ENCODE assay signal across 9 mouse cellular contexts in the genomic region with DNA sequence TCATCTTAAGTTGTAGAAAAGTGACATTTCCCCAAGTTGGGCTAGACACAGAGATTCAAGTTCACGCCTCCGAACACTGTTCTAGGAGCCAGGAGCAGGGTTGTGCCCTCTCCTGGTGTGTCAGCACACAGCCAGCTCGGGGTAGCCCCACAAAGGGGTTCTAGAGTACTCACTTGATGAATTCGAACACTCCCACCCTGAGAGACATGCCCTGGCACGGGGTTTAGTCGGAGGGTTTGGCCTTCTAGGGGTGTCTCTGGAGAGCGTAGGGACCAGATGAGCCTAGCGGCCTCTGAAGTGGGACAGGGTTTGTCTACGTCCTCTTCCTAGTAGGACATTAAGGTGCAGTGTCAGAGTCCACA. TPM values are rescaled to one million over a fixed set of nuclear protein-coding genes. Genes with fewer than 3 reads are reported as not detected.
A peak's percentile ranks its signal among the peaks of the same experiment; 100 is the strongest.
DNase-seq lines count a peak whose midpoint lies in the region; ATAC-seq and TF ChIP-seq lines count a peak whose summit lies in the region.
"Had no signal": no experiment of that assay in that cellular context is flagged by ENCODE, and none has a peak within 500 bp of the region (broad histone marks: within the 10 kb centered on the region; RNA-seq: fewer than 3 reads in every experiment).

No protein-coding gene starts in this region.

- 76% methylated on average over 9 of the region's 9 CpGs for whole genome bisulfite sequencing in midbrain, embryonic 13.5 days
- WGBS in midbrain, embryonic 10.5 days = 85% methylated on average over 9 of the region's 9 CpGs
- WGBS in forebrain, embryonic 15.5 days = 79% methylated on average over 9 of the region's 9 CpGs
- 78% methylated on average over 9 of the region's 9 CpGs for WGBS in limb, embryonic 14.5 days

- no peak for TF ChIP-seq POLR2A in limb, embryonic 14.5 days (IDR thresholded peaks at IDR 0.05; ENCODE audit: borderline replicate concordance, extremely low read depth, insufficient read depth, insufficient read length)

- ATAC-seq in midbrain, embryonic 13.5 days = peak; percentile 82
- peak; percentile 72 for ATAC-seq in forebrain, embryonic 15.5 days (replicated peaks)
- ATAC-seq in limb, embryonic 14.5 days (ENCODE audit: low FRiP score, low read depth) = peak; percentile 31; the same call in 1 of the 2 replicates

- H3K27ac ChIP-seq in midbrain, embryonic 13.5 days = peak overlapping the region; percentile 72
- H3K27ac ChIP-seq in midbrain, embryonic 10.5 days (replicated peaks) = no peak overlapping the region; the same call in 1 of the 2 replicates
- H3K27ac ChIP-seq in forebrain, embryonic 15.5 days (replicated peaks) = peak overlapping the region; percentile 64
- H3K27ac ChIP-seq in limb, embryonic 14.5 days (replicated peaks; ENCODE audit: low read depth, low read length) = no peak overlapping the region; the same call in 1 of the 2 replicates
- H3K27ac ChIP-seq: kidney, embryonic 15.5 days had no signal

- no peak overlapping the region for H3K4me3 ChIP-seq in midbrain, embryonic 13.5 days (replicated peaks)
- H3K4me3 ChIP-seq in midbrain, embryonic 10.5 days = no peak overlapping the region
- no peak overlapping the region for H3K4me3 ChIP-seq in forebrain, embryonic 15.5 days
- H3K4me3 ChIP-seq in limb, embryonic 14.5 days (replicated peaks; ENCODE audit: low read length) = no peak overlapping the region
- H3K4me3 ChIP-seq: kidney, embryonic 15.5 days had no signal

- no peak overlapping the region for H3K4me2 ChIP-seq in midbrain, embryonic 13.5 days (replicated peaks)
- H3K4me2 ChIP-seq in forebrain, embryonic 15.5 days (replicated peaks) = no peak overlapping the region
- no peak overlapping the region for H3K4me2 ChIP-seq in limb, embryonic 14.5 days (replicated peaks; ENCODE audit: low read depth, low read length, severe bottlenecking)
- H3K4me2 ChIP-seq: kidney, embryonic 15.5 days had no signal

- H3K27me3 ChIP-seq in midbrain, embryonic 13.5 days = no peaks in the 10 kb centered on the region
- no peaks in the 10 kb centered on the region for H3K27me3 ChIP-seq in midbrain, embryonic 10.5 days (ENCODE audit: low read depth, poor library complexity, severe bottlenecking)
- no peaks in the 10 kb centered on the region for H3K27me3 ChIP-seq in forebrain, embryonic 15.5 days
- no peaks in the 10 kb centered on the region for H3K27me3 ChIP-seq in limb, embryonic 14.5 days (ENCODE audit: control insufficient read depth, insufficient read depth, low read length)
- H3K27me3 ChIP-seq: kidney, embryonic 15.5 days; Patski had no signal

- no peaks in the 10 kb centered on the region for H3K4me1 ChIP-seq in midbrain, embryonic 13.5 days (replicated peaks)
- no peaks in the 10 kb centered on the region for H3K4me1 ChIP-seq in midbrain, embryonic 10.5 days
- H3K4me1 ChIP-seq in forebrain, embryonic 15.5 days = no peaks in the 10 kb centered on the region
- no peaks in the 10 kb centered on the region for H3K4me1 ChIP-seq in limb, embryonic 14.5 days (ENCODE audit: control insufficient read depth, insufficient read depth, low read length)
- H3K4me1 ChIP-seq: kidney, embryonic 15.5 days had no signal

- no peaks in the 10 kb centered on the region for H3K9me3 ChIP-seq in midbrain, embryonic 13.5 days
- H3K9me3 ChIP-seq in midbrain, embryonic 10.5 days (replicated peaks) = no peaks in the 10 kb centered on the region
- H3K9me3 ChIP-seq in forebrain, embryonic 15.5 days = no peaks in the 10 kb centered on the region
- H3K9me3 ChIP-seq in limb, embryonic 14.5 days (ENCODE audit: control insufficient read depth, low read length) = no peaks in the 10 kb centered on the region
- H3K9me3 ChIP-seq: kidney, embryonic 15.5 days had no signal

- DNase-seq in midbrain, embryonic 10.5 days (ENCODE audit: low spot score) = no peak
- DNase-seq in limb, embryonic 14.5 days (ENCODE audit: low spot score) = no peak
- no peak for DNase-seq in right cerebral cortex, postnatal 25 days
- DNase-seq in B cell, adult 2 months = no peak
- no peak for DNase-seq in layer of hippocampus, adult 18-20 months (ENCODE audit: low spot score in 2 of 2)

- no peak overlapping the region for H3K9ac ChIP-seq in midbrain, embryonic 13.5 days (replicated peaks)
- H3K9ac ChIP-seq in forebrain, embryonic 15.5 days (replicated peaks) = no peak overlapping the region
- H3K9ac ChIP-seq in limb, embryonic 14.5 days (ENCODE audit: low read depth, low read length, severe bottlenecking) = no peak overlapping the region
- H3K9ac ChIP-seq: kidney, embryonic 15.5 days had no signal

- peaks cover 30% of the 10 kb centered on the region for H3K36me3 ChIP-seq in midbrain, embryonic 13.5 days
- peaks cover 42% of the 10 kb centered on the region for H3K36me3 ChIP-seq in midbrain, embryonic 10.5 days
- peaks cover 6% of the 10 kb centered on the region; the same call in 1 of the 2 replicates for H3K36me3 ChIP-seq in forebrain, embryonic 15.5 days
- peaks cover 31% of the 10 kb centered on the region for H3K36me3 ChIP-seq in limb, embryonic 14.5 days (ENCODE audit: control insufficient read depth, insufficient read depth, low read length)

RNA-seq across cellular contexts. Expression of gene Tmem242, which starts 10.3 kb away (rescaled TPM):
- polyA plus RNA-seq in midbrain, embryonic 13.5 days (2015; fragmentation: Nextera tagmentation; extraction: Ambion mirVana) = 109 and 111 TPM in 2 replicates
- polyA plus RNA-seq in midbrain, embryonic 10.5 days (2016; fragmentation: Nextera tagmentation; extraction: Ambion mirVana) = 133 and 136 TPM in 2 replicates
- polyA plus RNA-seq in forebrain, embryonic 15.5 days (2015; fragmentation: Nextera tagmentation; extraction: Ambion mirVana) = 98.6 and 98.9 TPM in 2 replicates
- 28.0 and 34.2 TPM in 2 replicates for polyA plus RNA-seq in limb, embryonic 14.5 days (2012; rRNA removed)
- polyA plus RNA-seq in limb, embryonic 14.5 days (2014; fragmentation: Nextera tagmentation; extraction: Ambion mirVana) = 115 and 122 TPM in 2 replicates
- total RNA-seq in layer of hippocampus, adult 18-20 months (2021) = 10 to 100 TPM; 77.4 to 80.8 TPM

RNA-seq across cellular contexts. Expression of gene Ldhal6b, which starts 11.2 kb away (rescaled TPM):
- 0.23 TPM in 1 of 2 replicates, not detected in the other for polyA plus RNA-seq in midbrain, embryonic 13.5 days (2015; fragmentation: Nextera tagmentation; extraction: Ambion mirVana)
- polyA plus RNA-seq in midbrain, embryonic 10.5 days (2016; fragmentation: Nextera tagmentation; extraction: Ambion mirVana) = not detected in 2 replicates
- polyA plus RNA-seq in forebrain, embryonic 15.5 days (2015; fragmentation: Nextera tagmentation; extraction: Ambion mirVana) = not detected in 2 replicates
- polyA plus RNA-seq in limb, embryonic 14.5 days (2012; rRNA removed) = 0.47 and 0.72 TPM in 2 replicates
- not detected in 2 replicates for polyA plus RNA-seq in limb, embryonic 14.5 days (2014; fragmentation: Nextera tagmentation; extraction: Ambion mirVana)
- total RNA-seq in layer of hippocampus, adult 18-20 months (2021) = 1 to 10 TPM in 1 of 2 experiments, under 1 TPM in 1; 0.94 to 1.2 TPM
- polyA plus RNA-seq: kidney, embryonic 15.5 days had no signal

Comparison
In these comparisons a context has a peak if more than half of its experiments do, and no peak if none do; other contexts are left out.
1. H3K27ac ChIP-seq: peak in midbrain, embryonic 13.5 days (single experiment) and forebrain, embryonic 15.5 days (single experiment); none in midbrain, embryonic 10.5 days (single experiment) and limb, embryonic 14.5 days (single experiment).
2. ATAC-seq: peak in every context shown above with its lines; median percentile 82 in midbrain, embryonic 13.5 days; 72 in forebrain, embryonic 15.5 days; 31 in limb, embryonic 14.5 days.